Mouse (Mus musculus) adrenal gland, postnatal 25 days (tissue): ENCODE measurements around the gene Cfap99. TPM values are rescaled to one million over a fixed set of nuclear protein-coding genes. Genes with fewer than 3 reads are reported as not detected.

Experiments used
- DNase-seq: peaks from one replicate; pipeline ENCODE4 v3.0.0; 2021; ENCODE audit warnings: mixed read lengths
- total RNA-seq: library from RNA; stranded (reverse); gene quantifications from 2 replicates; pipeline ENCODE4 v1.2.3, GENCODE M21; 2021

The Cfap99 gene
- total RNA-seq, 1 experiment from 2014 or later = not detected

GRCm38 (mm10) chr5:34334081-34334480 lies 45.7 kb downstream of the Cfap99 start:
- no peak for DNase-seq

GRCm38 (mm10) chr5:34335539-34336096 lies 47.2 kb downstream of the Cfap99 start:
- no peak for DNase-seq

- DNase-seq = peak; percentile 97
These were observed 47.8 kb downstream of the Cfap99 start, which contains the start of gene Rnf4 for GRCm38 (mm10) chr5:34336097-34336774. Gene Rnf4 (plus strand): TSS chr5:34336289.

- DNase-seq = peak; percentile 65
These were observed 48.5 kb downstream of the Cfap99 start for GRCm38 (mm10) chr5:34336775-34337450.

GRCm38 (mm10) chr5:34340246-34340645 lies 51.8 kb downstream of the Cfap99 start:
- no peak for DNase-seq

- no peak for DNase-seq
These were observed 63.8 kb downstream of the Cfap99 start for GRCm38 (mm10) chr5:34352084-34352631.

- no peak for DNase-seq
These were observed 71.9 kb downstream of the Cfap99 start for GRCm38 (mm10) chr5:34360261-34360660.

GRCm38 (mm10) chr5:34363115-34363514 lies 74.7 kb downstream of the Cfap99 start:
- no peak for DNase-seq

- no peak for DNase-seq
These were observed 80.3 kb downstream of the Cfap99 start for GRCm38 (mm10) chr5:34368551-34369290.

- DNase-seq = peak; percentile 98
These were observed 81.1 kb downstream of the Cfap99 start, which contains the start of gene Fam193a for GRCm38 (mm10) chr5:34369341-34370021. Gene Fam193a (plus strand): TSS chr5:34369933.

GRCm38 (mm10) chr5:34370022-34370823 lies 81.8 kb downstream of the Cfap99 start:
- peak; percentile 36 for DNase-seq

GRCm38 (mm10) chr5:34370840-34371239 lies 82.4 kb downstream of the Cfap99 start:
- no peak for DNase-seq

GRCm38 (mm10) chr5:34372141-34372540 lies 83.7 kb downstream of the Cfap99 start:
- no peak for DNase-seq

GRCm38 (mm10) chr5:34372541-34372940 lies 84.1 kb downstream of the Cfap99 start:
- DNase-seq = no peak

Other genes starting within 250 kb of the Cfap99 start
- gene Poln, start 119.2 kb upstream of the Cfap99 start, total RNA-seq = 9.4 and 13.0 TPM in 2 replicates
- 10.1 and 12.5 TPM in 2 replicates for gene Haus3, start 119.1 kb upstream of the Cfap99 start, total RNA-seq
- gene Mxd4, start 100.9 kb upstream of the Cfap99 start, total RNA-seq = 144 and 161 TPM in 2 replicates
- gene Zfyve28, start 151 bp upstream of the Cfap99 start, total RNA-seq = 0.70 TPM in 1 of 2 replicates, not detected in the other
- 92.9 and 94.1 TPM in 2 replicates for gene Rnf4, start 47.7 kb downstream of the Cfap99 start, total RNA-seq
- 38.0 and 38.3 TPM in 2 replicates for gene Fam193a, start 81.3 kb downstream of the Cfap99 start, total RNA-seq
- gene Tnip2, start 225.4 kb downstream of the Cfap99 start, total RNA-seq = 14.9 and 24.7 TPM in 2 replicates
- 16.6 and 19.9 TPM in 2 replicates for gene Sh3bp2, start 237.2 kb downstream of the Cfap99 start, total RNA-seq